Mouse (Mus musculus) olfactory bulb, adult 2 months (tissue): ENCODE results near the gene Nat10.

ENCODE experiments used
- CTCF ChIP-seq: fragments of 200-500 bp; IDR thresholded peaks from 2 replicates; pipeline ENCODE4 v1.5.1; 2012; ENCODE audit warnings: low read depth, mild to moderate bottlenecking, low read length, moderate library complexity; ENCODE audit not compliant: insufficient read depth
- POLR2A ChIP-seq: fragments of 200-500 bp; IDR thresholded peaks from 2 replicates; pipeline ENCODE4 v1.6.1; 2012; ENCODE audit warnings: mild to moderate bottlenecking, low read depth, low read length, moderate library complexity; ENCODE audit not compliant: insufficient read depth

DNA sequence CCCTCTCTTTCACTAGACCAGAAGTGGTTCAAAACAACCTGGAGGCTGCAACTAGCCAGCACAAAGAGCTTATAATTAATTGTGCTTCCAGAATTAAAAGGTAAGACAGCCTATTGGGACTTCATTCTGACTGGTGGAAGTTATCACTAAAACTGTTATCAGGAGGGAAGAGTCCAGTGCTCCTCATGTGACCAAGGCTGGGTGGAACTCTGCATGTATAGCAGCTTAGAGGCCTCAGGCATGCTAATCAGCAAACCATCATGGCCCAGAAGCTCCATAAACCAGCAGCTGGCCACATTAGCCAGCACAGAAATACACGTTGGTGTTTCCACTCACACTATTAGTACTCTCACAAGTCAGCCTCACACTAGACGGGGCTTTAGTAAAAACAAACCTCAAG lies 14.3 kb downstream of the Nat10 start:
- TF ChIP-seq CTCF (no peak), POLR2A (no peak)
